Mouse (Mus musculus) CH12.LX (cell line): ENCODE measurements around the gene Pspn. TPM values are rescaled to one million over a fixed set of nuclear protein-coding genes. Genes with fewer than 3 reads are reported as not detected.

Experiments used
- DNase-seq: peaks from one replicate; pipeline ENCODE4 v3.0.0-alpha.2; 2013; ENCODE audit errors: extremely low read depth
- H3K27ac ChIP-seq: 2 replicates; pipeline ENCODE4 v1.5.1; 2012; ENCODE audit warnings: low read depth, mild to moderate bottlenecking, control low read depth, moderate library complexity; ENCODE audit not compliant: insufficient read depth
- H3K27me3 ChIP-seq: replicated peaks from 2 replicates; pipeline ENCODE3; 2012; ENCODE audit warnings: inconsistent platforms
- H3K36me3 ChIP-seq, 2 experiments: replicated peaks in 1 of 2; 2 replicates each; pipeline versions ENCODE3 to v1.6.1; 2012; ENCODE audit warnings: inconsistent platforms in 1 of 2, low read length in 1 of 2, mild to moderate bottlenecking in 1 of 2, mixed read lengths in 1 of 2, moderate library complexity in 1 of 2; ENCODE audit not compliant: control insufficient read depth in 1 of 2, insufficient read depth in 1 of 2
- H3K4me1 ChIP-seq, 2 experiments: 2 replicates each; pipeline ENCODE4 v1.6.1; 2012; ENCODE audit warnings: inconsistent platforms in 1 of 2, moderate library complexity in 1 of 2; ENCODE audit not compliant: insufficient read depth in 2 of 2, control insufficient read depth in 1 of 2
- H3K4me2 ChIP-seq: 2 replicates; pipeline ENCODE4 v1.6.1; 2012; ENCODE audit warnings: low read depth, mild to moderate bottlenecking, control low read depth; ENCODE audit not compliant: poor library complexity, insufficient read depth, severe bottlenecking
- H3K4me3 ChIP-seq, 3 experiments: fragments of 150-350 bp in 1 of 3; sonication (generic) in 1 of 3; replicated peaks in 1 of 3; 2 replicates each; pipeline versions ENCODE3 to v1.5.1; 2011 to 2012; ENCODE audit warnings: low read depth in 2 of 3, low read length in 2 of 3, mild to moderate bottlenecking in 2 of 3, moderate library complexity in 2 of 3, control low read depth in 1 of 3, improper control_type of control experiment in 1 of 3, inconsistent platforms in 1 of 3, mixed read lengths in 1 of 3; ENCODE audit not compliant: poor library complexity in 1 of 3
- H3K79me2 ChIP-seq: replicated peaks from 2 replicates; pipeline ENCODE4 v1.6.1; 2012; ENCODE audit warnings: mild to moderate bottlenecking, moderate library complexity; ENCODE audit not compliant: control insufficient read depth, poor library complexity, insufficient read depth, severe bottlenecking; ENCODE audit errors: extremely low read depth
- H3K9ac ChIP-seq: 2 replicates; pipeline ENCODE4 v1.6.1; 2012; ENCODE audit warnings: low read depth, mild to moderate bottlenecking, control low read depth, moderate library complexity; ENCODE audit not compliant: insufficient read depth
- H3K9me3 ChIP-seq: replicated peaks from 2 replicates; pipeline ENCODE3; 2012; ENCODE audit warnings: low read length, inconsistent platforms, mixed read lengths
- BHLHE40 ChIP-seq: IDR thresholded peaks from 2 replicates; pipeline ENCODE4 v1.6.1; 2011; ENCODE audit warnings: mild to moderate bottlenecking, low read depth, low read length, improper control_type of control experiment
- CHD1 ChIP-seq: IDR thresholded peaks from 2 replicates; pipeline ENCODE4 v1.6.1; 2012; ENCODE audit warnings: low read depth, low read length, improper control_type of control experiment, inconsistent platforms
- CTCF ChIP-seq, 2 experiments: IDR thresholded peaks in 1 of 2; conservative IDR thresholded peaks in 1 of 2; 2 replicates each; pipeline ENCODE4 v1.5.1; 2011 to 2012; ENCODE audit warnings: low read depth in 2 of 2, low read length in 2 of 2, improper control_type of control experiment in 1 of 2, inconsistent platforms in 1 of 2, mild to moderate bottlenecking in 1 of 2, moderate library complexity in 1 of 2
- E2F4 ChIP-seq: IDR thresholded peaks from 2 replicates; pipeline ENCODE4 v1.6.1; 2011; ENCODE audit warnings: low read depth, low read length, improper control_type of control experiment; ENCODE audit not compliant: insufficient replicate concordance
- EP300 ChIP-seq: IDR thresholded peaks from 2 replicates; pipeline ENCODE4 v1.6.1; 2011; ENCODE audit warnings: low read length, improper control_type of control experiment
- ETS1 ChIP-seq: conservative IDR thresholded peaks from 2 replicates; pipeline ENCODE4 v1.6.1; 2012; ENCODE audit warnings: low read depth, mild to moderate bottlenecking, inconsistent platforms, low read length, improper control_type of control experiment, moderate library complexity
- HCFC1 ChIP-seq: IDR thresholded peaks from 2 replicates; pipeline ENCODE4 v1.6.1; 2012; ENCODE audit warnings: low read depth, mild to moderate bottlenecking, inconsistent platforms, low read length, improper control_type of control experiment
- IRF4 ChIP-seq: IDR thresholded peaks from 2 replicates; pipeline ENCODE4 v1.6.1; 2014; ENCODE audit warnings: low read depth, mild to moderate bottlenecking, inconsistent platforms, low read length, improper control_type of control experiment
- JUND ChIP-seq: conservative IDR thresholded peaks from 2 replicates; pipeline ENCODE4 v1.6.1; 2011; ENCODE audit warnings: low read depth, low read length, improper control_type of control experiment
- KAT2A ChIP-seq: IDR thresholded peaks from 2 replicates; pipeline ENCODE4 v1.6.1; 2012; ENCODE audit warnings: low read length, improper control_type of control experiment, inconsistent platforms; ENCODE audit not compliant: insufficient replicate concordance
- MAFK ChIP-seq: IDR thresholded peaks from 2 replicates; pipeline ENCODE4 v1.6.1; 2011; ENCODE audit warnings: low read length, improper control_type of control experiment; ENCODE audit not compliant: insufficient replicate concordance
- MAX ChIP-seq: IDR thresholded peaks from 2 replicates; pipeline ENCODE4 v1.6.1; 2011; ENCODE audit warnings: low read length, improper control_type of control experiment
- MAZ ChIP-seq: IDR thresholded peaks from 2 replicates; pipeline ENCODE4 v1.6.1; 2012; ENCODE audit warnings: low read depth, mild to moderate bottlenecking, inconsistent platforms, low read length, improper control_type of control experiment, moderate library complexity
- MEF2A ChIP-seq: IDR thresholded peaks from 2 replicates; pipeline ENCODE4 v1.6.1; 2014; ENCODE audit warnings: low read depth, mild to moderate bottlenecking, inconsistent platforms, low read length, improper control_type of control experiment, borderline replicate concordance
- MYC ChIP-seq: IDR thresholded peaks from 2 replicates; pipeline ENCODE4 v1.6.1; 2011; ENCODE audit warnings: low read depth, mild to moderate bottlenecking, improper control_type of control experiment, low read length
- NELFE ChIP-seq: IDR thresholded peaks from 2 replicates; pipeline ENCODE4 v1.6.1; 2011; ENCODE audit warnings: low read depth, low read length, improper control_type of control experiment
- PAX5 ChIP-seq: IDR thresholded peaks from 2 replicates; pipeline ENCODE4 v1.6.1; 2012; ENCODE audit warnings: low read length, inconsistent platforms, mixed read lengths
- POLR2A ChIP-seq: IDR thresholded peaks from 2 replicates; pipeline ENCODE4 v1.6.1; 2011; ENCODE audit warnings: low read depth, mild to moderate bottlenecking, improper control_type of control experiment, low read length
- RCOR1 ChIP-seq: conservative IDR thresholded peaks from 2 replicates; pipeline ENCODE4 v1.6.1; 2012; ENCODE audit warnings: low read depth, mild to moderate bottlenecking, inconsistent platforms, low read length, improper control_type of control experiment
- SMC3 ChIP-seq: IDR thresholded peaks from 2 replicates; pipeline ENCODE4 v1.6.1; 2011; ENCODE audit warnings: low read depth, low read length, improper control_type of control experiment
- TCF12 ChIP-seq: IDR thresholded peaks from 2 replicates; pipeline ENCODE4 v1.6.1; 2014; ENCODE audit warnings: low read depth, mild to moderate bottlenecking, inconsistent platforms, low read length, improper control_type of control experiment
- USF2 ChIP-seq: conservative IDR thresholded peaks from 2 replicates; pipeline ENCODE4 v1.6.1; 2011; ENCODE audit warnings: low read depth, low read length, improper control_type of control experiment
- ZC3H11A ChIP-seq: IDR thresholded peaks from 2 replicates; pipeline ENCODE4 v1.6.1; 2012; ENCODE audit warnings: low read depth, mild to moderate bottlenecking, inconsistent platforms, low read length, improper control_type of control experiment
- dilution Hi-C: fragments of 300-500 bp; cut with MboI; formaldehyde crosslinking; loops from 2 replicates; pipeline ENCODE4 v1.14.3; 2020; ENCODE audit warnings: low sequenced_read_pairs; ENCODE audit not compliant: extremely low pct_unique_long_range_greater_than_20kb, extremely low pct_ligation_motif_present
- in situ Hi-C: fragments of 300-500 bp; cut with MboI; formaldehyde crosslinking; loops from 3 replicates; pipeline ENCODE4 v1.14.3; 2019; ENCODE audit warnings: low sequenced_read_pairs, low pct_ligation_motif_present, low pct_unique_long_range_greater_than_20kb, mixed read lengths
- polyA plus RNA-seq: library from polyadenylated mRNA; unstranded; fragments of >175 nt; gene quantifications from 2 replicates; pipeline ENCODE4 v1.2.1, GENCODE M21; 2012; ENCODE audit warnings: low read depth; ENCODE audit not compliant: insufficient read length
- total RNA-seq, 2 experiments: library from RNA; depleted of rRNA; stranded (reverse); fragments of 300-350 nt in 1 of 2; fragments of >200 nt in 1 of 2; gene quantifications; 2 replicates each; pipeline ENCODE4 v1.2.3; 2012 to 2014

The Pspn gene
- total and polyA plus RNA-seq, 3 experiments = 0.34 to 0.69 TPM; not detected in 1

DNA sequence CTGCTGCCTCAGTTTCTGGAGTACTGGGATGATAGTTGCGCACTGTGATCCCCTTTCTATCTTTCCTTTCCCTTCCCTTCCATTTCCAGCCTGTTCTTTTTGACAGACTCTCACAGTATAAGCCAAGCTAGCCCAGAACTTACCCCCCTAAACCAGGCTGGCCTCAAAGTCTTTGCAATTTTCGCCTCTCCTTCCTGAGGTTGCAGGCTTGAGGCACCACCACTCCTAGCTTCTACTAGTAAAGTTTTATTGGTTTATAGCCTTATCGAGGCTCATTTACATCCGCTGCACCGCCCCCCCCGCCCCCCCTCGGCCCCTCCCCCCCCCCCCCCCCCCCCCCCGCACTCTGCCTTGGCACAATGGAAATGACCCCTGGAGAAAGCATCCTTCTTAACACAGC lies 20.3 kb downstream of the Pspn start:
- H3K36me3 ChIP-seq = no peaks in the 10 kb centered on the region
- no peaks in the 10 kb centered on the region for H3K79me2 ChIP-seq
- 0 out of 4 replicates have a peak, but pooled peaks cover 0 to 3% of the 10 kb centered on the region in 2 experiments for H3K4me1 ChIP-seq
- no peak for DNase-seq
- TF ChIP-seq USF2 (no peak), SMC3 (no peak), IRF4 (no peak), RCOR1 (no peak), HCFC1 (no peak), MEF2A (no peak), NELFE (no peak), MAFK (no peak), JUND (no peak), BHLHE40 (no peak), TCF12 (no peak), KAT2A (no peak), MAZ (no peak), ETS1 (no peak)
- no peak overlapping the region for H3K9ac ChIP-seq
- H3K27me3 ChIP-seq = peaks cover 5% of the 10 kb centered on the region
- H3K27ac ChIP-seq = no peak overlapping the region
- no peak overlapping the region for H3K4me3 ChIP-seq
- in situ Hi-C loops (no loop called here), dilution Hi-C loops (no loop called here)
- H3K4me2 ChIP-seq = no peak overlapping the region
- H3K9me3 ChIP-seq = no peaks in the 10 kb centered on the region

DNA sequence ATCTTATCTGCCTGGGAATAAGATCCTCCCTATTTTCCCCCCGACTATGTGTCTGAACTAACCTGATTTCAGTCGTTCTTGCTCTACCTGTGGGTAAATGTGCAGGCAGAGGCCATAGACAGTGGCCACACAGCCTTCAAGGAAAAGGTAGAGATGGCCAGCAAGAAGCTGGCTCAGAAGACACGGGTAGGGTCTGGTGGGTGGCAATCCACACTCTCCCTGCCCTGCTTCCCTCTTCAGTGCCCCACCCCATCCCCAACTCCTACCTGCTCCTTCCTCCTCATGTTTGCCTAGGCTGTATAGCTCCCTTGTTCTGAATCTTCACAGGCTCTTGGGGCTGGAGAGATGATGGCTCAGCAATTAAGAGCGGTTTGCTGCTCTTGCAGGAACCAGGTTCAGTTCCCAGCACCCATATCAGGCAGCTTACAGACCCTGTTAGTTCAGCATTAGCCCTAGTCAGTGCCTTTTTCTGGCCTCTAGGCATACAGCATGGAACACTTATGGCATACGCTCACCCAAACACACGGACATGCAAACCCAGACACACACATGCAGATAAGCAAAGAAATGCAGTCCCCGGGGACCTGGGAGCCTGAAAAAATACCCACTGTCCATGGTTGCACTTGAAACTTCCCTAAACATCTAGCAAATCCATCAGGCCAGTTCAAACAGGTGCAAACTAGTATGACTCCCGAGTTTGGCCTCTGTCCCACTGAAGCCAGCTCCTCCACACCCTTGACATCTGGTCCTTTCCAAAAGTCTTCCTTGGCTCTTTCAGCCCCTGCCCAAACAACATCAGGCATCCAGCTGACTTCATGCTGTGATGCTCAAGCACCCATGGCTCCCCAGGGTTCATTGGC lies 23.1 kb downstream of the Pspn start:
- in situ Hi-C loops = no loop called here
- Histone ChIP-seq H3K27ac (no peak overlapping the region), H3K36me3 (no peaks in the 10 kb centered on the region), H3K27me3 (peaks cover 7% of the 10 kb centered on the region), H3K4me2 (no peak overlapping the region), H3K4me1 (0 out of 4 replicates have a peak, but pooled peaks cover 0 to 3% of the 10 kb centered on the region in 2 experiments), H3K79me2 (no peaks in the 10 kb centered on the region), H3K4me3 (no peak overlapping the region), H3K9ac (no peak overlapping the region), H3K9me3 (no peaks in the 10 kb centered on the region)
- no peak for DNase-seq
- dilution Hi-C loops = no loop called here
- TF ChIP-seq USF2 = no peak
- TF ChIP-seq CTCF (conservative IDR thresholded peaks at IDR 0.05 in 1 of 2, IDR thresholded peaks at IDR 0.05 in 1 of 2; ENCODE audit: low read depth in 2 of 2, low read length in 2 of 2) = no peak
- no peak for TF ChIP-seq JUND
- no peak for TF ChIP-seq MAX
- TF ChIP-seq KAT2A = no peak
- no peak for TF ChIP-seq ZC3H11A
- TF ChIP-seq EP300 = no peak
- TF ChIP-seq MYC = no peak
- TF ChIP-seq CHD1 = no peak
- no peak for TF ChIP-seq E2F4
- TF ChIP-seq POLR2A = no peak
- no peak for TF ChIP-seq PAX5
